Mouse (Mus musculus): ENCODE data around the gene Phf7. TPM values are rescaled to one million over a fixed set of nuclear protein-coding genes. Genes with fewer than 3 reads are reported as not detected.

Gene Phf7
- total RNA-seq, 2 experiments from 2014 or later: 3.3 to 4.3 TPM

- no peak for DNase-seq (ENCODE audit: extremely low spot score in 1 of 2, low spot score in 2 of 2)
- intact Hi-C loops (cut with DNase I): no loop called here
- Histone ChIP-seq H3K27ac (no peak overlapping the region), H3K4me3 (no peak overlapping the region)
- no peak for TF ChIP-seq CTCF (IDR thresholded peaks at IDR 0.05)
Observed at GRCm38 (mm10) chr14:31230442-31230841, 20.7 kb downstream of the Phf7 start.

GRCm38 (mm10) chr14:31228234-31228633 lies 22.9 kb downstream of the Phf7 start:
- Histone ChIP-seq H3K4me3 (no peak overlapping the region), H3K27ac (no peak overlapping the region)
- intact Hi-C loops (cut with DNase I): no loop called here
- no peak for TF ChIP-seq CTCF (IDR thresholded peaks at IDR 0.05)
- DNase-seq (ENCODE audit: extremely low spot score in 1 of 2, low spot score in 2 of 2): no peak

GRCm38 (mm10) chr14:31226978-31227377 lies 24.1 kb downstream of the Phf7 start:
- intact Hi-C loops (cut with DNase I): no loop called here
- no peak overlapping the region for H3K27ac ChIP-seq
- no peak overlapping the region for H3K4me3 ChIP-seq
- DNase-seq (ENCODE audit: extremely low spot score in 1 of 2, low spot score in 2 of 2): peak; percentile 44 to 55
- TF ChIP-seq CTCF (IDR thresholded peaks at IDR 0.05): no peak

GRCm38 (mm10) chr14:31217666-31218065 lies 33.5 kb downstream of the Phf7 start, which contains the start of gene Sema3g:
Gene Sema3g (plus strand): TSS chr14:31217860.
- H3K27ac ChIP-seq: 0 out of 2 replicates have a peak within 1 kb of the TSS, but pooled peaks have one; percentile 11

GRCm38 (mm10) chr14:31216846-31217245 lies 34.3 kb downstream of the Phf7 start, which contains the start of gene Nisch:
Gene Nisch (minus strand): TSS chr14:31216946.
- DNase-seq (ENCODE audit: extremely low spot score in 1 of 2, low spot score in 2 of 2): no peak
- 0 out of 2 replicates have a peak within 1 kb of the TSS, but pooled peaks have one; percentile 11 for H3K27ac ChIP-seq
- no peak for TF ChIP-seq CTCF (IDR thresholded peaks at IDR 0.05)
- intact Hi-C loops (cut with DNase I): no loop called here
- peak within 1 kb of the TSS; percentile 9; the same call in 1 of the 2 replicates for H3K4me3 ChIP-seq

More at GRCm38 (mm10) chr14:31217666-31218065, 33.5 kb downstream of the Phf7 start, which contains the start of gene Sema3g:
- peak; percentile 56 for TF ChIP-seq CTCF (IDR thresholded peaks at IDR 0.05)
- DNase-seq (ENCODE audit: extremely low spot score in 1 of 2, low spot score in 2 of 2): no peak
- peak within 1 kb of the TSS; percentile 9; the same call in 1 of the 2 replicates for H3K4me3 ChIP-seq
- intact Hi-C loops (cut with DNase I): no loop called here

GRCm38 (mm10) chr14:31215157-31216002 lies 35.7 kb downstream of the Phf7 start:
- intact Hi-C loops (cut with DNase I): loop anchor here (1.0 kb wide), 1 partner anchor 19 kb away; no protein-coding TSS in a partner anchor
- Histone ChIP-seq H3K4me3 (no peak overlapping the region), H3K27ac (no peak overlapping the region)
- DNase-seq (ENCODE audit: extremely low spot score in 1 of 2, low spot score in 2 of 2): peak; percentile 52 to 53
- peak; percentile 80 for TF ChIP-seq CTCF (IDR thresholded peaks at IDR 0.05)

GRCm38 (mm10) chr14:31214684-31215083 lies 36.4 kb downstream of the Phf7 start:
- TF ChIP-seq CTCF (IDR thresholded peaks at IDR 0.05): no peak
- no peak for DNase-seq (ENCODE audit: extremely low spot score in 1 of 2, low spot score in 2 of 2)
- intact Hi-C loops (cut with DNase I): loop anchor here (1.0 kb wide), 1 partner anchor 20 kb away; no protein-coding TSS in a partner anchor
- no peak overlapping the region for H3K4me3 ChIP-seq
- no peak overlapping the region for H3K27ac ChIP-seq

- intact Hi-C loops (cut with DNase I): no loop called here
- no peak for DNase-seq (ENCODE audit: extremely low spot score in 1 of 2, low spot score in 2 of 2)
- TF ChIP-seq CTCF (IDR thresholded peaks at IDR 0.05): no peak
- Histone ChIP-seq H3K27ac (no peak overlapping the region), H3K4me3 (no peak overlapping the region)
Observed at GRCm38 (mm10) chr14:31213868-31214267, 37.2 kb downstream of the Phf7 start.

GRCm38 (mm10) chr14:31212499-31212898 lies 38.6 kb downstream of the Phf7 start:
- no peak for DNase-seq (ENCODE audit: extremely low spot score in 1 of 2, low spot score in 2 of 2)
- H3K4me3 ChIP-seq: no peak overlapping the region
- H3K27ac ChIP-seq: no peak overlapping the region
- intact Hi-C loops (cut with DNase I): no loop called here
- TF ChIP-seq CTCF (IDR thresholded peaks at IDR 0.05): no peak

GRCm38 (mm10) chr14:31211854-31212253 lies 39.3 kb downstream of the Phf7 start:
- no peak for DNase-seq (ENCODE audit: extremely low spot score in 1 of 2, low spot score in 2 of 2)
- Histone ChIP-seq H3K4me3 (no peak overlapping the region), H3K27ac (no peak overlapping the region)
- intact Hi-C loops (cut with DNase I): no loop called here
- no peak for TF ChIP-seq CTCF (IDR thresholded peaks at IDR 0.05)

- intact Hi-C loops (cut with DNase I): no loop called here
- H3K27ac ChIP-seq: no peak overlapping the region
Observed at GRCm38 (mm10) chr14:31209133-31209557, 42.0 kb downstream of the Phf7 start.

GRCm38 (mm10) chr14:31208084-31208483 lies 43.0 kb downstream of the Phf7 start, which contains the start of gene Tnnc1:
Gene Tnnc1 (plus strand): TSS chr14:31208312.
- no peak for TF ChIP-seq CTCF (IDR thresholded peaks at IDR 0.05)
- H3K27ac ChIP-seq: peak within 1 kb of the TSS; percentile 91
- intact Hi-C loops (cut with DNase I): no loop called here
- peak within 1 kb of the TSS; percentile 84 for H3K4me3 ChIP-seq
- DNase-seq (ENCODE audit: extremely low spot score in 1 of 2, low spot score in 2 of 2): no peak

More at GRCm38 (mm10) chr14:31209133-31209557, 42.0 kb downstream of the Phf7 start:
- DNase-seq (ENCODE audit: extremely low spot score in 1 of 2, low spot score in 2 of 2): no peak
- no peak overlapping the region for H3K4me3 ChIP-seq
- TF ChIP-seq CTCF (IDR thresholded peaks at IDR 0.05): no peak

Measured in left cerebral cortex, adult 2 months (tissue).